Mouse (Mus musculus) lung, postnatal 0 days (tissue): Measurements from ENCODE around the gene Ankrd31. TPM values are rescaled to one million over a fixed set of nuclear protein-coding genes. Genes with fewer than 3 reads are reported as not detected.
"Not testable (repeated sequence)": the region's sequence is repeated elsewhere in the genome, so short reads cannot be mapped to it uniquely, and the experiment has no call there.

Experiments
- ATAC-seq: fragments of 200-750 bp; cut with Nextera tagmentation; 2 replicates; pipeline ENCODE4 v1.8.0; 2017; ENCODE audit warnings: moderate library complexity
- DNase-seq: peaks from one replicate; pipeline ENCODE4 v3.0.0-alpha.2; 2016; ENCODE audit warnings: low spot score
- H3K27ac ChIP-seq: fragments of 300-500 bp; sonication (generic); 2 replicates; pipeline ENCODE4 v1.5.1; 2014; ENCODE audit warnings: antibody characterized with exemption, mild to moderate bottlenecking, low read length, mixed read lengths
- H3K27me3 ChIP-seq: fragments of 300-500 bp; sonication (generic); replicated peaks from 2 replicates; pipeline ENCODE4 v1.6.1; 2014; ENCODE audit warnings: low read length, mixed read lengths; ENCODE audit not compliant: insufficient read depth
- H3K36me3 ChIP-seq: fragments of 300-500 bp; sonication (generic); 2 replicates; pipeline ENCODE4 v1.6.1; 2014; ENCODE audit warnings: low read length, mixed read lengths; ENCODE audit not compliant: insufficient read depth
- H3K4me1 ChIP-seq: fragments of 300-500 bp; sonication (generic); 2 replicates; pipeline ENCODE4 v1.6.1; 2014; ENCODE audit warnings: antibody characterized with exemption, low read depth, low read length, mixed read lengths; ENCODE audit not compliant: insufficient read depth
- H3K4me2 ChIP-seq: fragments of 300-500 bp; sonication (generic); replicated peaks from 2 replicates; pipeline ENCODE4 v1.6.1; 2014; ENCODE audit warnings: low read depth, mild to moderate bottlenecking, low read length, moderate library complexity, mixed read lengths
- H3K4me3 ChIP-seq: fragments of 300-500 bp; sonication (generic); 2 replicates; pipeline ENCODE4 v1.5.1; 2014; ENCODE audit warnings: low read depth, low read length
- H3K9ac ChIP-seq: fragments of 300-500 bp; sonication (generic); replicated peaks from 2 replicates; pipeline ENCODE4 v1.6.1; 2014; ENCODE audit warnings: low read depth, mild to moderate bottlenecking
- H3K9me3 ChIP-seq: fragments of 300-500 bp; sonication (generic); 2 replicates; pipeline ENCODE4 v1.6.1; 2016; ENCODE audit warnings: low read length, mixed read lengths
- CTCF ChIP-seq: IDR thresholded peaks from 2 replicates; pipeline ENCODE4 v1.5.1; 2016; ENCODE audit warnings: antibody characterized with exemption, mild to moderate bottlenecking
- EP300 ChIP-seq: IDR thresholded peaks from 2 replicates; pipeline ENCODE4 v1.6.1; 2016; ENCODE audit warnings: antibody characterized with exemption, mild to moderate bottlenecking, control low read depth
- WGBS: fragments of 180-500 bp; shearing (Covaris S2); extraction: QIAGEN DNeasy Blood & Tissue Kit; methylation state at CpG from one replicate; pipeline ENCODE4 v1.1.7; 2014; 5-methylcytosine and 5-hydroxymethylcytosine counted together
- polyA plus RNA-seq: library from polyadenylated mRNA; unstranded; fragments of >200 nt; fragmentation: Nextera tagmentation; extraction: Ambion mirVana; gene quantifications from 2 replicates; pipeline ENCODE4 v1.2.1, GENCODE M21; 2015

Gene Ankrd31
- polyA plus RNA-seq, 1 experiment from 2014 or later, result not detected

- H3K9me3 ChIP-seq, result no peaks in the 10 kb centered on the region
- TF ChIP-seq CTCF, result no peak
- no peak overlapping the region for H3K27ac ChIP-seq
- no peak for DNase-seq
- 67% methylated on average over 12 of the region's 12 CpGs for WGBS
- no peaks in the 10 kb centered on the region for H3K36me3 ChIP-seq
- no peak overlapping the region for H3K4me2 ChIP-seq
- H3K4me3 ChIP-seq, result no peak overlapping the region
- no peaks in the 10 kb centered on the region for H3K27me3 ChIP-seq
- no peak for ATAC-seq
- no peak overlapping the region for H3K9ac ChIP-seq
- H3K4me1 ChIP-seq, result no peaks in the 10 kb centered on the region
Measured at GRCm38 (mm10) chr13:96878220-96879057, 130.4 kb downstream of the Ankrd31 start.

- DNase-seq, result no peak
- H3K4me3 ChIP-seq, result no peak overlapping the region
- TF ChIP-seq EP300, result no peak
- TF ChIP-seq CTCF, result no peak
- no peaks in the 10 kb centered on the region for H3K9me3 ChIP-seq
- 47% methylated on average over 1 of the region's 1 CpGs for WGBS
- no peak for ATAC-seq
- no peaks in the 10 kb centered on the region for H3K4me1 ChIP-seq
- no peaks in the 10 kb centered on the region for H3K36me3 ChIP-seq
- H3K9ac ChIP-seq, result no peak overlapping the region
- H3K27ac ChIP-seq, result no peak overlapping the region
- no peak overlapping the region for H3K4me2 ChIP-seq
- H3K27me3 ChIP-seq, result no peaks in the 10 kb centered on the region
Measured at GRCm38 (mm10) chr13:96884534-96884933, 136.5 kb downstream of the Ankrd31 start.

- no peaks in the 10 kb centered on the region for H3K9me3 ChIP-seq
- H3K27me3 ChIP-seq, result no peaks in the 10 kb centered on the region
- no peak overlapping the region for H3K4me2 ChIP-seq
- DNase-seq (no peak), ATAC-seq (no peak)
- WGBS, result 22% methylated on average over 2 of the region's 2 CpGs
- H3K9ac ChIP-seq, result no peak overlapping the region
- no peaks in the 10 kb centered on the region for H3K4me1 ChIP-seq
- no peak overlapping the region for H3K4me3 ChIP-seq
- no peak overlapping the region for H3K27ac ChIP-seq
- no peaks in the 10 kb centered on the region for H3K36me3 ChIP-seq
- no peak for TF ChIP-seq CTCF
- TF ChIP-seq EP300, result no peak
Measured at GRCm38 (mm10) chr13:96889985-96890384, 141.9 kb downstream of the Ankrd31 start.

GRCm38 (mm10) chr13:96895144-96895543 is 147.1 kb downstream of the Ankrd31 start:
- WGBS, result 78% methylated on average over 2 of the region's 2 CpGs
- no peak overlapping the region for H3K4me3 ChIP-seq
- no peak overlapping the region for H3K27ac ChIP-seq
- no peak overlapping the region for H3K4me2 ChIP-seq
- H3K9ac ChIP-seq, result no peak overlapping the region
- DNase-seq (no peak), ATAC-seq (no peak)
- no peaks in the 10 kb centered on the region for H3K27me3 ChIP-seq
- H3K9me3 ChIP-seq, result no peaks in the 10 kb centered on the region
- TF ChIP-seq CTCF (no peak), EP300 (no peak)
- H3K36me3 ChIP-seq, result no peaks in the 10 kb centered on the region
- H3K4me1 ChIP-seq, result no peaks in the 10 kb centered on the region

- TF ChIP-seq EP300 (no peak), CTCF (no peak)
- Histone ChIP-seq H3K27ac (no peak overlapping the region), H3K36me3 (no peaks in the 10 kb centered on the region), H3K27me3 (no peaks in the 10 kb centered on the region), H3K4me2 (no peak overlapping the region), H3K9ac (no peak overlapping the region), H3K9me3 (no peaks in the 10 kb centered on the region), H3K4me3 (no peak overlapping the region), H3K4me1 (no peaks in the 10 kb centered on the region)
- 52% methylated on average over 3 of the region's 3 CpGs for WGBS
- DNase-seq (no peak), ATAC-seq (no peak)
Measured at GRCm38 (mm10) chr13:96906717-96907116, 158.6 kb downstream of the Ankrd31 start.

- Histone ChIP-seq H3K27me3 (no peaks in the 10 kb centered on the region), H3K9me3 (no peaks in the 10 kb centered on the region), H3K36me3 (no peaks in the 10 kb centered on the region), H3K9ac (no peak overlapping the region), H3K27ac (no peak overlapping the region), H3K4me1 (no peaks in the 10 kb centered on the region), H3K4me3 (no peak overlapping the region), H3K4me2 (no peak overlapping the region)
- ATAC-seq (no peak), DNase-seq (no peak)
- no peak for TF ChIP-seq CTCF
- no peak for TF ChIP-seq EP300
- 84% methylated on average over 3 of the region's 3 CpGs for WGBS
Measured at GRCm38 (mm10) chr13:96911202-96911601, 163.1 kb downstream of the Ankrd31 start.

- H3K36me3 ChIP-seq, H3K9me3 ChIP-seq, H3K27ac ChIP-seq, H3K4me1 ChIP-seq, H3K4me3 ChIP-seq, H3K27me3 ChIP-seq, ATAC-seq, H3K4me2 ChIP-seq, H3K9ac ChIP-seq, DNase-seq: not testable (repeated sequence)
- 91% methylated on average over 4 of the region's 4 CpGs for WGBS
Measured at GRCm38 (mm10) chr13:96923134-96923533, 175.1 kb downstream of the Ankrd31 start.
